Mouse (Mus musculus): ENCODE data around the gene Hnrnpll. TPM values are rescaled to one million over a fixed set of nuclear protein-coding genes. Genes with fewer than 3 reads are reported as not detected.

Hnrnpll gene
- 85.6 and 92.4 TPM in 2 replicates for polyA plus RNA-seq (2016; fragmentation: Nextera tagmentation; extraction: Ambion mirVana)

- peaks cover 37% of the 10 kb centered on the region for H3K4me1 ChIP-seq (replicated peaks)
- peak within 1 kb of the TSS; percentile 97 for H3K4me3 ChIP-seq
- DNase-seq (ENCODE audit: low spot score), result peak; percentile 98
- H3K27ac ChIP-seq, result peak within 1 kb of the TSS; percentile 100
- H3K27me3 ChIP-seq (ENCODE audit: insufficient read depth, poor library complexity, severe bottlenecking), result no peaks in the 10 kb centered on the region
- no peaks in the 10 kb centered on the region for H3K9me3 ChIP-seq
- peaks cover 11% of the 10 kb centered on the region for H3K36me3 ChIP-seq
- under 1% methylated on average over 97 of the region's 97 CpGs for WGBS
Observed at GRCm38 (mm10) chr17:80061783-80062619, at the start of gene Hnrnpll. Gene Hnrnpll, minus strand, starts transcription at chr17:80062334.

DNA sequence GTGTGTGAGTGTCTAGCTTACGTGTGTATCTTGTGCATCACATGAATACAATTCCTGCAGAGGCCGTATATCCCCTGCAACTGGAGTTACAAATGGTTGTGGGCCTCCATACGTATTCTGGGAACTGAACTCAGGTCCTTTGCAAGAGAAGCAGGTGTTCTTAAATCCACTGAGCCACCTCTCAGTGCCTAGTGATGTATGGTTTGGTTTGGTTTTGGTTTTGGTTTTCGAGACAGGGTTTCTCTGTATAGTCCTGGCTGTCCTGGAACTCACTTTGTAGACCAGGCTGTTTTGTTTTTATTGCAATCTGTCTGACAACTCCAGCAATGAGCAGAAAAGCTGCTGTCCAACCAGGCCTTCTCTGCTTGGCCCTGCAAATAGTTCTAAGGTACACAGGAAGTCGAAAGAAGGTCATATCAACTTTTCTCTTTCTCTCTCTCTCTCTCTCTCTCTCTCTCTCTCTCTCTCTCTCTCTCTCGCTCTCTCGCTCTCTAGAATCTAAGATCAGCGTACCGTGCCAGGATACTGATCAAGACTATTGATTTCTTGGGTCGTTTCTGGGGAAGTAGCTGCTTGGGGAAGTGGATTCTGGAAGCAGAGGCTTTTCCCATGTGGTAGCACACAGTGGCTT, 43.3 kb upstream of the Hnrnpll start:
- H3K27ac ChIP-seq, result no peak overlapping the region
- no peaks in the 10 kb centered on the region for H3K4me1 ChIP-seq (replicated peaks)
- no peaks in the 10 kb centered on the region for H3K27me3 ChIP-seq (ENCODE audit: insufficient read depth, poor library complexity, severe bottlenecking)
- peaks cover 8% of the 10 kb centered on the region; the same call in 1 of the 2 replicates for H3K9me3 ChIP-seq
- no peaks in the 10 kb centered on the region for H3K36me3 ChIP-seq
- DNase-seq (ENCODE audit: low spot score), result no peak
- H3K4me3 ChIP-seq, result no peak overlapping the region
- WGBS, result 85% methylated on average over 10 of the region's 10 CpGs

DNA sequence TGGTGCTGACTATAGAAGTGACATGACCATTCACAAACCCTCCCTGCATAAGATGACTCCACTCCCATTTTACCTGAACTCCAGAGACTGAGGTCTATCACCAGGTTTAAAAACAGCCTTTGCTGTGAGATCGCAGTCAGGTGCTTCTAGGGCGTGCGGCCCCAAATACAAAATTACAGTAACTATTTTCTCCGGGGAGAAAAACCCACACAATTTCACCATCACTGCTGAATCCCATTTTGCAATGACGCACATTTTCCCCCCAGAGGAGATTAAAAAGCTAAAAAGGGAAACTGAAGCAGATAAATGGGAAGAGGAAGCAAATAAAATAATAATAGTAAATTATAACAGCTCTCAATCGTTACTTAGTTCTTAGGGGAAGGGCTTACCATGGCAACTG, 37.7 kb upstream of the Hnrnpll start:
- DNase-seq (ENCODE audit: low spot score), result no peak
- peaks cover 3% of the 10 kb centered on the region for H3K27me3 ChIP-seq (ENCODE audit: insufficient read depth, poor library complexity, severe bottlenecking)
- peaks cover 19% of the 10 kb centered on the region for H3K4me1 ChIP-seq (replicated peaks)
- no peak overlapping the region for H3K27ac ChIP-seq
- H3K9me3 ChIP-seq, result no peaks in the 10 kb centered on the region
- H3K36me3 ChIP-seq, result no peaks in the 10 kb centered on the region
- WGBS, result 94% methylated on average over 6 of the region's 6 CpGs
- H3K4me3 ChIP-seq, result no peak overlapping the region

DNA sequence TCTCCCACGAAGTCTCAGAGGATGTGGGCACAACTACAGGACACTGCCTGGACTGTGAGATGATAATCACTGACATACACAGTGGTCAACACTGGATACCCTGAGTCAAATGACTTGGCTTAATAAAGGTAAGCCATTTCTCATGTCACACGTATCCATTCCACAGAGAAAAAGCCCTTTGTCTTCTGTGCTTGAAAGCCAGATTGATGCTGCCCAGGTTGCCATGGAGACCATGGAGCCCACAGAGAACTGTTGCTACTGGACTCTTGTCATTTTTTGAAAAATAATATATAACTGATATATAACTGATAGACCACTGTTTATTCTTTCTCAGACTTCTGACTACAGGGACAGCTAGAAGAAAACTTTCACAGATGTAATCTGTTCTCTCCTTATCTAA, 35.1 kb upstream of the Hnrnpll start:
- Histone ChIP-seq H3K27ac (no peak overlapping the region), H3K4me1 (replicated peaks) (peaks cover 19% of the 10 kb centered on the region), H3K36me3 (no peaks in the 10 kb centered on the region), H3K27me3 (ENCODE audit: insufficient read depth, poor library complexity, severe bottlenecking) (peaks cover 3% of the 10 kb centered on the region), H3K9me3 (no peaks in the 10 kb centered on the region), H3K4me3 (no peak overlapping the region)
- WGBS, result 40% methylated on average over 2 of the region's 2 CpGs
- peak; percentile 19 for DNase-seq (ENCODE audit: low spot score)

DNA sequence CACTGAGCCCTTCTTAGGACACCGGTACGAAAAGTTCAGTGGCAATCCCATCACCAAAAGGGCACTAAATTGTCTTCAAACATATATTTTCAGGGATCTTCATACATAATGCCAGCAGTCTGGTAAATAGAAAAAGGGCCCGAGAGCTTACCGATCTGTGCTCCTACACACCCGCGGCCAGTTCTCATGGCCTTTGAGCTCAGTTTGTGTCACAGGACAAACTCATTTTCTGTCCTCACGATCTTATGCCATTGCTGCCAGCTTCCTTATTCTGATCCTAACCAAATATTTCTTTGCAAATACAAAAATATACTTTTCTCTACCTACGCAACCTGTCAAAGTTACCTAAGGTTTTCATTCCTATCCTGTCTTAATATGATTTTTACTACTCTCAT, 34.6 kb upstream of the Hnrnpll start:
- Histone ChIP-seq H3K27ac (no peak overlapping the region), H3K4me1 (replicated peaks) (peaks cover 19% of the 10 kb centered on the region), H3K9me3 (no peaks in the 10 kb centered on the region), H3K36me3 (no peaks in the 10 kb centered on the region), H3K27me3 (ENCODE audit: insufficient read depth, poor library complexity, severe bottlenecking) (peaks cover 3% of the 10 kb centered on the region), H3K4me3 (no peak overlapping the region)
- peak; percentile 3 for DNase-seq (ENCODE audit: low spot score)
- 89% methylated on average over 8 of the region's 8 CpGs for WGBS

GRCm38 (mm10) chr17:80096043-80096719, 34.0 kb upstream of the Hnrnpll start:
- peaks cover 3% of the 10 kb centered on the region for H3K27me3 ChIP-seq (ENCODE audit: insufficient read depth, poor library complexity, severe bottlenecking)
- peak overlapping the region; percentile 69 for H3K27ac ChIP-seq
- peak overlapping the region; percentile 43 for H3K4me3 ChIP-seq
- H3K9me3 ChIP-seq, result no peaks in the 10 kb centered on the region
- WGBS, result 19% methylated on average over 20 of the region's 20 CpGs
- DNase-seq (ENCODE audit: low spot score), result peak; percentile 65
- no peaks in the 10 kb centered on the region for H3K36me3 ChIP-seq
- peaks cover 19% of the 10 kb centered on the region for H3K4me1 ChIP-seq (replicated peaks)

GRCm38 (mm10) chr17:80095254-80095899, 33.2 kb upstream of the Hnrnpll start:
- WGBS, result 84% methylated on average over 9 of the region's 9 CpGs
- H3K27me3 ChIP-seq (ENCODE audit: insufficient read depth, poor library complexity, severe bottlenecking), result peaks cover 3% of the 10 kb centered on the region
- peak overlapping the region; percentile 69 for H3K27ac ChIP-seq
- H3K36me3 ChIP-seq, result no peaks in the 10 kb centered on the region
- H3K9me3 ChIP-seq, result no peaks in the 10 kb centered on the region
- no peak for DNase-seq (ENCODE audit: low spot score)
- peaks cover 19% of the 10 kb centered on the region for H3K4me1 ChIP-seq (replicated peaks)
- peak overlapping the region; percentile 43; the same call in 1 of the 2 replicates for H3K4me3 ChIP-seq

DNA sequence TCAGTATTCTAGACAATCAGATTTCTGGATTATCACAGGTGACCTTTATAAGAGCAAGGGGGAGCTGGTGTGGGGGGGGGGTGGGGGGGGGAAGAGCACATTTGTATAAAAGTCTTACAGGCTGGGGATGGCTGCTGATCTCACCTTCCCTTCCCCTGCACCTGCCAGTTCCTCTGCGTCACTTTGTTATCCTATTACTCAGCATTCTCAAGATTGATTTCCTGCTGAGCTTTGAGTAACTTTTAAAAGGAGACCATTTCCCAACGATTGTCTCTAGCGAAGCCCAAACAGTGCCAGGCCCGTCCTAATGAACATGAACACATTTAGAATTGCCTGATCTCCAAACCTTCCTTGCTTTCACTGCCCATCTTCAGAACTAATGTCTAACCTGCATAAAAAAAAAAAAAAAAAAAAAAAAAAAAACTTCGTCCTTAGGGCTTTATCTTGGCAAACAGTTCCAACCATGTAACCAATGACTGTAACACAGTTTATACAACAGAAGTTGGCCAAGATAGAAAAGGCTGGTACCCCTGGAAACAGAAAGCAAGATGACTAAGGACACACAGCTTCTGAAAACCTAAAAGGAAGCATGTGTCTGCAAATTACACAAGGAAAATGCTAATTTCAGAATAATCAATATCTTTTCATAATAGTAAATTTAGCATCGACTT, 29.9 kb upstream of the Hnrnpll start:
- Histone ChIP-seq H3K27ac (no peak overlapping the region), H3K27me3 (ENCODE audit: insufficient read depth, poor library complexity, severe bottlenecking) (no peaks in the 10 kb centered on the region; the same call in 1 of the 2 replicates), H3K4me1 (replicated peaks) (peaks cover 15% of the 10 kb centered on the region), H3K4me3 (no peak overlapping the region), H3K9me3 (no peaks in the 10 kb centered on the region), H3K36me3 (no peaks in the 10 kb centered on the region)
- 59% methylated on average over 6 of the region's 6 CpGs for WGBS
- DNase-seq (ENCODE audit: low spot score), result no peak

DNA sequence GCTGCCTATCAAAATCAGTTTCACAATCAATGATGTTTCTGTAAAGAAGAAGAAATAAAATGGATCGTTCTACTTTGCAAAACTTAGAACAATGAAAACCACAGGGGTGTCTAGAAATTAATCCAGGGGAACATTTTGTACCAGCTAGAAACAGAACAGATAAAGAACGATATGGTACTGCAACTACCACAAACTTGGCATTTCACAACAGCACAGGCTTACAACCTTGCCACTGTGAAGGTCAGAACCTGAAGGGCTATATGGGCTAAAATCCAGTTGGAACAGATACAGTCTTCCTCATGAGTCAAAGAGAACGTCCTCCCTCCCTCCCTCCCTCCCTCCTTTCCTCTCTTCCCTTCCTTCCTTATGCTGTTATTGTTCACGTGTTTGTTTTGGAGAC, 28.4 kb upstream of the Hnrnpll start:
- Histone ChIP-seq H3K27me3 (ENCODE audit: insufficient read depth, poor library complexity, severe bottlenecking) (no peaks in the 10 kb centered on the region; the same call in 1 of the 2 replicates), H3K36me3 (no peaks in the 10 kb centered on the region), H3K4me3 (no peak overlapping the region), H3K27ac (no peak overlapping the region), H3K4me1 (replicated peaks) (peaks cover 4% of the 10 kb centered on the region), H3K9me3 (no peaks in the 10 kb centered on the region)
- WGBS, result 81% methylated on average over 4 of the region's 4 CpGs
- no peak for DNase-seq (ENCODE audit: low spot score)

DNA sequence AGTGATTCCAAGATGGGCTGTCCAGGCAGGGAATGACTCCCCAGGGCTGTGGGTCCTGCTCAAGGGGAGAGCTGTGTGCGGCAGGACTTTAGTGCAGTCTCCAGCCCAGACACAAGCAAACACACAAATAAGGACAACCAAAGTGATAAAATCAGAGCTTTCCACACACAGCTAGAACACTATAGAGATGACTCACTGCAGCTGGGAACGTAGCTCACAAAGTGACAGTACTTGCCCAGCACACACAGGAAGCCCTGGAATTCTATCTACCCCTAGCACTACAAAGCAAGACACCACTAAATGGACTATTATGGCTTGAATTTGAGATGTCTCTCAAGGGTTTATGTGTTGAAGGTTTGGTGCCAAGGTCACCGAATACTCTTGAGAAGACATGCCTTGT, 26.0 kb upstream of the Hnrnpll start:
- 0 out of 2 replicates have a peak, but pooled peaks cover 3% of the 10 kb centered on the region for H3K9me3 ChIP-seq
- no peak overlapping the region for H3K4me3 ChIP-seq
- H3K4me1 ChIP-seq (replicated peaks), result no peaks in the 10 kb centered on the region
- no peaks in the 10 kb centered on the region for H3K36me3 ChIP-seq
- no peak for DNase-seq (ENCODE audit: low spot score)
- WGBS, result 94% methylated on average over 3 of the region's 3 CpGs
- H3K27me3 ChIP-seq (ENCODE audit: insufficient read depth, poor library complexity, severe bottlenecking), result no peaks in the 10 kb centered on the region
- H3K27ac ChIP-seq, result no peak overlapping the region

- H3K27ac ChIP-seq, result no peak overlapping the region
- WGBS, result 92% methylated on average over 11 of the region's 11 CpGs
- 0 out of 2 replicates have a peak, but pooled peaks cover 3% of the 10 kb centered on the region for H3K9me3 ChIP-seq
- no peaks in the 10 kb centered on the region for H3K36me3 ChIP-seq
- H3K4me1 ChIP-seq (replicated peaks), result no peaks in the 10 kb centered on the region
- no peaks in the 10 kb centered on the region for H3K27me3 ChIP-seq (ENCODE audit: insufficient read depth, poor library complexity, severe bottlenecking)
- no peak for DNase-seq (ENCODE audit: low spot score)
- no peak overlapping the region for H3K4me3 ChIP-seq
Observed at GRCm38 (mm10) chr17:80086591-80086990, 24.5 kb upstream of the Hnrnpll start.

DNA sequence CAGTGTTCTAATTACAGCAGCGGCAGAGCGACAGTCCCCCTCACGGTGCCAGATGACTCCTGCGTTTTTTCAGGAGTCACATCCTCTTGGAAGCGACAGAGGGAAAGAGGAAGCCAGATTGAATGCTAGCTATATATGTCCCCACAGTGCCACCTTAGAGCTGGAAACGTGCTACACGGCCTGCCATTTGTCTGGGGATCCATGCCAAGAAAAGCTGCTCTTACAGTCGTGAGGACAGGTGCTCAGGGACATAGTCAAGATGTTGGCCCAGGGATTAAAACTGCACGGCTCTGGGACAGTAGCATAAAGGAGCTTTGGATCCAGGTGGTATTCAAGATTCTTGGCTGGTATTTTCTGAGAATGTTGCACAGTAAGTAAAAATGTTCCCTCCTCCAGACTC, 22.3 kb upstream of the Hnrnpll start:
- no peak for DNase-seq (ENCODE audit: low spot score)
- Histone ChIP-seq H3K9me3 (0 out of 2 replicates have a peak, but pooled peaks cover 3% of the 10 kb centered on the region), H3K4me1 (replicated peaks) (no peaks in the 10 kb centered on the region), H3K36me3 (no peaks in the 10 kb centered on the region), H3K27ac (no peak overlapping the region), H3K27me3 (ENCODE audit: insufficient read depth, poor library complexity, severe bottlenecking) (no peaks in the 10 kb centered on the region), H3K4me3 (no peak overlapping the region)
- WGBS, result 82% methylated on average over 9 of the region's 9 CpGs
